Mouse (Mus musculus) liver, embryonic 16.5 days (tissue): Measurements from ENCODE around the gene Adgrb2. TPM values are rescaled to one million over a fixed set of nuclear protein-coding genes. Genes with fewer than 3 reads are reported as not detected.

Experiments
- ATAC-seq: fragments of 200-750 bp; cut with Nextera tagmentation; 2 replicates; pipeline ENCODE4 v1.8.0; 2017; ENCODE audit warnings: low read depth, mild to moderate bottlenecking, moderate number of reproducible peaks, moderate library complexity
- H3K27ac ChIP-seq: fragments of 300-500 bp; sonication (generic); 2 replicates; pipeline ENCODE4 v1.5.1; 2014; ENCODE audit warnings: mild to moderate bottlenecking, low read length
- H3K27me3 ChIP-seq: fragments of 300-500 bp; sonication (generic); 2 replicates; pipeline ENCODE4 v1.6.1; 2014; ENCODE audit warnings: low read depth, low read length, mixed read lengths; ENCODE audit not compliant: control insufficient read depth, insufficient read depth
- H3K36me3 ChIP-seq: fragments of 300-500 bp; sonication (generic); 2 replicates; pipeline ENCODE4 v1.6.1; 2014; ENCODE audit warnings: mild to moderate bottlenecking; ENCODE audit not compliant: control insufficient read depth, insufficient read depth
- H3K4me1 ChIP-seq: fragments of 300-500 bp; sonication (generic); 2 replicates; pipeline ENCODE4 v1.6.1; 2014; ENCODE audit warnings: low read depth, low read length, mixed read lengths; ENCODE audit not compliant: control insufficient read depth
- H3K4me2 ChIP-seq: fragments of 300-500 bp; sonication (generic); 2 replicates; pipeline ENCODE4 v1.6.1; 2014; ENCODE audit warnings: low read depth, low read length, mixed read lengths
- H3K4me3 ChIP-seq: fragments of 300-500 bp; sonication (generic); 2 replicates; pipeline ENCODE4 v1.5.1; 2014; ENCODE audit warnings: low read depth, mild to moderate bottlenecking, low read length
- H3K9ac ChIP-seq: fragments of 300-500 bp; sonication (generic); 2 replicates; pipeline ENCODE4 v1.6.1; 2014; ENCODE audit warnings: low read depth, low read length
- H3K9me3 ChIP-seq: fragments of 300-500 bp; sonication (generic); replicated peaks from 2 replicates; pipeline ENCODE4 v1.6.1; 2016; ENCODE audit warnings: low read length; ENCODE audit not compliant: control insufficient read depth
- WGBS: fragments of 180-500 bp; shearing (Covaris S2); extraction: QIAGEN DNeasy Blood & Tissue Kit; methylation state at CpG from one replicate; pipeline ENCODE4 v1.1.7; 2014; ENCODE audit not compliant: insufficient replicate concordance; 5-methylcytosine and 5-hydroxymethylcytosine counted together
- polyA plus RNA-seq: library from polyadenylated mRNA; unstranded; fragments of >200 nt; fragmentation: Nextera tagmentation; extraction: Ambion mirVana; gene quantifications from 2 replicates; pipeline ENCODE4 v1.2.1, GENCODE M21; 2015

Adgrb2 gene
- polyA plus RNA-seq, 1 experiment from 2014 or later: not detected

GRCm38 (mm10) chr4:129970168-129970567 is 14.5 kb upstream of the Adgrb2 start:
- H3K4me1 ChIP-seq: no peaks in the 10 kb centered on the region
- 50% methylated on average over 8 of the region's 8 CpGs for WGBS
- H3K27me3 ChIP-seq: peaks cover 14% of the 10 kb centered on the region
- H3K36me3 ChIP-seq: no peaks in the 10 kb centered on the region
- H3K9me3 ChIP-seq: no peaks in the 10 kb centered on the region
- no peak for ATAC-seq
- H3K4me3 ChIP-seq: no peak overlapping the region
- H3K4me2 ChIP-seq: no peak overlapping the region
- H3K9ac ChIP-seq: no peak overlapping the region
- H3K27ac ChIP-seq: no peak overlapping the region

DNA sequence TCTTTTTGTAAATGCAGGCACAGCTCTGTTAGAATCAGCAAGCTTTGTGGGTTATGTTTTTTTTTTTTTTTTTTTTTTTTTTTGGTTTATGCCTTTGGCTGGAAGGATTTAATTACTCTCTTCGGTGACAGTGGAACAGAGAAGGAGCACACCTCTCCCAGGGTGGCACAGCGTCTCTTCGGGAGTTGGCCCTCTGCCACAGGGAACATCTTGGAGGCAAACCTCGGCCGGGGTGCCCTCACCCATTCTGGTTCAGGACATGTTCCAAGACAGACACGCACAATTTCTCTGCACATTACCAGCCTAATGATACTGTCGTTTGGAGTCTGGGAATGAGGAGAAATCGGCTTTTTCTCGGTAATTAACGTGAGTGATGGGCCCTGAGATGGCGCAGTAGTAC is 13.8 kb upstream of the Adgrb2 start:
- WGBS: 66% methylated on average over 11 of the region's 11 CpGs
- Histone ChIP-seq H3K27me3 (peaks cover 14% of the 10 kb centered on the region), H3K27ac (no peak overlapping the region), H3K36me3 (no peaks in the 10 kb centered on the region), H3K4me1 (no peaks in the 10 kb centered on the region), H3K4me2 (no peak overlapping the region), H3K4me3 (no peak overlapping the region), H3K9ac (no peak overlapping the region), H3K9me3 (no peaks in the 10 kb centered on the region)
- no peak for ATAC-seq

- ATAC-seq: no peak
- Histone ChIP-seq H3K27me3 (peaks cover 14% of the 10 kb centered on the region), H3K27ac (no peak overlapping the region)
Observed at GRCm38 (mm10) chr4:129971989-129972388, 12.7 kb upstream of the Adgrb2 start.

GRCm38 (mm10) chr4:129974285-129974684 is 10.4 kb upstream of the Adgrb2 start:
- H3K4me3 ChIP-seq: no peak overlapping the region
- 57% methylated on average over 9 of the region's 9 CpGs for WGBS
- ATAC-seq: no peak
- H3K9me3 ChIP-seq: no peaks in the 10 kb centered on the region
- no peaks in the 10 kb centered on the region for H3K4me1 ChIP-seq
- no peaks in the 10 kb centered on the region for H3K36me3 ChIP-seq
- H3K27ac ChIP-seq: no peak overlapping the region
- H3K4me2 ChIP-seq: no peak overlapping the region
- peaks cover 15% of the 10 kb centered on the region for H3K27me3 ChIP-seq
- no peak overlapping the region for H3K9ac ChIP-seq

More at GRCm38 (mm10) chr4:129971989-129972388, 12.7 kb upstream of the Adgrb2 start:
- Histone ChIP-seq H3K36me3 (no peaks in the 10 kb centered on the region), H3K4me1 (no peaks in the 10 kb centered on the region), H3K4me2 (no peak overlapping the region), H3K4me3 (no peak overlapping the region), H3K9me3 (no peaks in the 10 kb centered on the region), H3K9ac (no peak overlapping the region)
- 40% methylated on average over 7 of the region's 7 CpGs for WGBS

- Histone ChIP-seq H3K9ac (no peak overlapping the region), H3K4me1 (no peaks in the 10 kb centered on the region), H3K27me3 (peaks cover 30% of the 10 kb centered on the region), H3K27ac (no peak overlapping the region), H3K4me2 (no peak overlapping the region), H3K9me3 (no peaks in the 10 kb centered on the region), H3K36me3 (no peaks in the 10 kb centered on the region), H3K4me3 (no peak overlapping the region)
- ATAC-seq: no peak
- whole genome bisulfite sequencing: 42% methylated on average over 4 of the region's 4 CpGs
Observed at GRCm38 (mm10) chr4:129977256-129977655, 7.4 kb upstream of the Adgrb2 start.

DNA sequence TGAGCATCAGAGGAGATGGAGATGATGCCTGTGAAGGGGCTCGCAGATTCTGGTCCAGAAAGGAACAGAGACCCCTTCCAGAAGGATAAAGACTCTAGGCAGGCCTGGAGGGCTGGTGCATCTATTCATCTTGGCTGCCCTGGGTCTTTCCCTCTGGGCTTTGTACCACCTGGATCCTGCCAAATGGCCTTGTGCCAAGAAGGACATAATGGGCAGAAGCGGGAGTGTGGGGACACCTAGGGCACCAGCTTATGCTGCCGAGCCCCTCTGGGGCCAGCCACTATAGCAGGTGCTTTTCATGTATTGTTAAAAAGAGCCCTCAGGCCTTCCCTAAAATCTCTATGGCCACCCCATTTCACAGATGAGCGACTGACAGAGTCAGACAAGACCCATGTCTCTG is 6.4 kb upstream of the Adgrb2 start:
- Histone ChIP-seq H3K4me1 (no peaks in the 10 kb centered on the region), H3K27me3 (peaks cover 34% of the 10 kb centered on the region), H3K36me3 (no peaks in the 10 kb centered on the region), H3K27ac (no peak overlapping the region), H3K4me3 (no peak overlapping the region), H3K9ac (no peak overlapping the region), H3K4me2 (no peak overlapping the region), H3K9me3 (no peaks in the 10 kb centered on the region)
- no peak for ATAC-seq
- 50% methylated on average over 4 of the region's 4 CpGs for WGBS

DNA sequence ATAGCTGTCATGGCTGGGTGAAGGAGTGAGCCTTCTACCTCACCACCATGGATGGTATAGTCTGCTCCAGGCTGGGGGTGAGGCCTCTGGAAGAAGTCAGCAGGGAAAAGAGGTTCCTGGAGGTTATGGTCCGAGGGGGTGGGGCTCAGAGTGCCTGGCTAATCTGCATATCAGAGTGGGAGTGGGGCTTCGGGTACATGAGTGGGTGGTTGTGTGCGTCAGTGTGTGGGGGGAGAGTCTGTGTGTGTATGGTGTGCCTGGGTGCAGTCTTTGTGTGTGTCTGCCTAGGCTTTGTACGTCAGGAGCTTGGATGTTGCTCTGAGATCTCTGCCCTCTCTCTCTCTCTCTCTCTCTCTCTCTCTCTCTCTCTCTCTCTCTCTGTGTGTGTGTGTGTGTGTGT is 5.7 kb upstream of the Adgrb2 start:
- Histone ChIP-seq H3K4me3 (no peak overlapping the region), H3K36me3 (no peaks in the 10 kb centered on the region), H3K4me1 (no peaks in the 10 kb centered on the region), H3K9ac (no peak overlapping the region), H3K27me3 (peaks cover 40% of the 10 kb centered on the region), H3K27ac (no peak overlapping the region), H3K4me2 (no peak overlapping the region), H3K9me3 (no peaks in the 10 kb centered on the region)
- WGBS: 54% methylated on average over 4 of the region's 4 CpGs
- ATAC-seq: no peak

- WGBS: 50% methylated on average over 11 of the region's 11 CpGs
- Histone ChIP-seq H3K27me3 (peaks cover 62% of the 10 kb centered on the region), H3K4me2 (no peak overlapping the region), H3K4me3 (no peak overlapping the region), H3K9ac (no peak overlapping the region), H3K9me3 (no peaks in the 10 kb centered on the region), H3K4me1 (peaks cover 4% of the 10 kb centered on the region), H3K36me3 (no peaks in the 10 kb centered on the region), H3K27ac (no peak overlapping the region)
- ATAC-seq: no peak
Observed at GRCm38 (mm10) chr4:129981657-129982056, 3.0 kb upstream of the Adgrb2 start.

DNA sequence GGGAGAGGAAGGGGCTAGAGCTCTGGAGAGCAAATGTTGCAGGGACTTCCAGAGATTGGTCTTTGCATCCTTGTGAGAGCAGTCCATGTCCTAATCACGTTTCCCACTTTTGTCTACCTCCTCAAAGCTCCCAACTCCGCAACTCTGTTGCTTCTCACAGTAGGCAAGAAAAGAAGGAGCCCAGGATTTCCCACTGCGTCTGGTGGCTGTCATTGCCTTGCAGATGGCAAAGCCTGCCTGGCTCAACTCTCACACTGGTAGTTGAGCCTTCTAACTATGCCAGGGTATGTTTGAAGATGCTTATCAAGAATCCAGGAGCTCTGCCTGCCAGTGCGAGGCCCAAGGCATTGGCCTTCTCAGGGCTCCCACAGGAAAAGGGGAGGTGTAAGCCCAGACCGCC is 1.6 kb upstream of the Adgrb2 start:
- Histone ChIP-seq H3K4me2 (no peak overlapping the region), H3K27ac (no peak overlapping the region), H3K4me1 (peaks cover 4% of the 10 kb centered on the region), H3K9ac (no peak overlapping the region), H3K9me3 (no peaks in the 10 kb centered on the region), H3K27me3 (peaks cover 76% of the 10 kb centered on the region), H3K36me3 (no peaks in the 10 kb centered on the region), H3K4me3 (no peak overlapping the region)
- 13% methylated on average over 5 of the region's 5 CpGs for WGBS
- no peak for ATAC-seq
